Mouse (Mus musculus): ENCODE data around the gene Fkbp14.

GRCm38 (mm10) chr6:54550801-54551323 is 46.2 kb downstream of the Fkbp14 start:
- no peak for TF ChIP-seq CTCF (conservative IDR thresholded peaks at IDR 0.05; ENCODE audit: low read length)
- no peak for TF ChIP-seq NANOG (IDR thresholded peaks at IDR 0.05; ENCODE audit: borderline replicate concordance, low read length)
